ENCODE assay signal across 8 mouse cellular contexts in the genomic region with DNA sequence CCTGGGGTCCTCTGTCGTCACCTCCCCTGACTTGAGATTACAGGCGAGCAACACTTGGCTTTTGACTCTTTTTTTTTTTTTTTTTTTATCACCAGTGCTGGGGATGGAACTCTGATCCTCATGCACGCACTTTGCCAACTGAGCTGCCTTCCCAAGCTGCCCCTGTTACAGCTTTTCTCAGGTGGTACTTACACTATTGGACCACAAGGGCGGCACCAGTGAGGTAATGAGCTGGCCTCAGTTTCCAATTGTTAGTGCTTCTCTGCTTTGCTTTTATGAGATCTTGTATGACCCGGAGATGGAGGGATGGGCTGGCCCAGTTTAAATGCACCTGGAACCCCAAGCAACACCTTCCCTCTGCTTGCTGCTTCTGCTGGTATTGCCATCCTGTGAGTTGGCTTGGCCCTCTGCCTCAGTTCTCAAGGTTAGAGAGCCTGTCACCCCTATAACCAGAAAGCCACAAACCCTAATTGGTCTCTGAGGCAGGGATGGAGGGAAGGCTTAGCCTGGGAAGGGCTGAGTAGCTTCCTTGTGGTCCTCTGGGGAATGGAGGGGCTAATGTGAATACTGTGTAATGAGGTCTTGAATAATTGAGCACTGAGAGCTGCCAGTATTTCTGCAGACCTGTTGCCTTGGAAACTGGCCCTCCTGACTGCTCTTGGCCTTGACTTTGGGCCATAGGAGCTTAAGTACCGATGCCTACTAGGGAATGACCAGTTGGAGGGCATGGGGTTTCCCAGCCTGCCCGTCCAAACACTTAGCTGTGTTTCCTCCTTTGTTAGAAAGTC. TPM values are rescaled to one million over a fixed set of nuclear protein-coding genes. Genes with fewer than 3 reads are reported as not detected.
A peak's percentile ranks its signal among the peaks of the same experiment; 100 is the strongest.
DNase-seq lines count a peak whose midpoint lies in the region; ATAC-seq and TF ChIP-seq lines count a peak whose summit lies in the region.
"Had no signal": no experiment of that assay in that cellular context is flagged by ENCODE, and none has a peak within 500 bp of the region (broad histone marks: within the 10 kb centered on the region; RNA-seq: fewer than 3 reads in every experiment).

No protein-coding gene starts in this region.

- no peak for TF ChIP-seq EP300 in MEL (IDR thresholded peaks at IDR 0.05; ENCODE audit: low read depth in 1 of 2, low read length in 2 of 2)

- peak; percentile 60 for TF ChIP-seq CTCF in layer of hippocampus, adult 2 months (conservative IDR thresholded peaks at IDR 0.05)
- peak; percentile 13 to 37 (median 19); a peak in 3 of 6 replicates for TF ChIP-seq CTCF in MEL (IDR thresholded peaks at IDR 0.05 in 2 of 3, conservative IDR thresholded peaks at IDR 0.05 in 1 of 3; ENCODE audit: control insufficient read depth in 1 of 3, insufficient read depth in 1 of 3, low read depth in 2 of 3, low read length in 3 of 3, poor library complexity in 1 of 3, severe bottlenecking in 1 of 3)
- peak; percentile 27; the same call in 1 of the 2 replicates for TF ChIP-seq CTCF in brain, embryonic 14.5 days (IDR thresholded peaks at IDR 0.05; ENCODE audit: borderline replicate concordance, extremely low read depth, insufficient read depth, insufficient read length)

- H3K9me3 ChIP-seq in MEL (replicated peaks; ENCODE audit: insufficient read depth, low read length): no peaks in the 10 kb centered on the region
- H3K9me3 ChIP-seq in midbrain, embryonic 12.5 days: no peaks in the 10 kb centered on the region

- H3K36me3 ChIP-seq in MEL (ENCODE audit: control insufficient read depth in 1 of 2, insufficient read depth in 2 of 2, low read length in 2 of 2): peaks cover 0 to 10% of the 10 kb centered on the region in 2 experiments; a peak in 2 of 4 replicates
- H3K36me3 ChIP-seq in midbrain, embryonic 12.5 days: no peaks in the 10 kb centered on the region

- H3K4me1 ChIP-seq in MEL (ENCODE audit: control insufficient read depth in 1 of 2, insufficient read depth in 2 of 2, low read length in 2 of 2): peaks cover 0 to 17% of the 10 kb centered on the region in 2 experiments; a peak in 2 of 4 replicates
- H3K4me1 ChIP-seq in midbrain, embryonic 12.5 days: peaks cover 53% of the 10 kb centered on the region

- no peak for DNase-seq in layer of hippocampus, adult 2 months (ENCODE audit: low spot score in 2 of 2)
- DNase-seq in layer of hippocampus, adult 9-10 months (ENCODE audit: low spot score): no peak
- no peak for DNase-seq in MEL (ENCODE audit: low read depth, low spot score)
- DNase-seq in brain, embryonic 14.5 days (ENCODE audit: low read depth): peak; percentile 81
- DNase-seq in left cerebral cortex, adult 8-10 months (ENCODE audit: low spot score in 2 of 2): no peak
- DNase-seq: embryo, embryonic 11 days had no signal

- H3K79me2 ChIP-seq in MEL (ENCODE audit: control insufficient read depth, insufficient read depth, low read length, poor library complexity): peaks cover 23% of the 10 kb centered on the region

- TF ChIP-seq POLR2A in MEL (IDR thresholded peaks at IDR 0.05; ENCODE audit: control insufficient read depth in 1 of 2, insufficient read depth in 1 of 2, low read depth in 1 of 2, low read length in 2 of 2, poor library complexity in 1 of 2): no peak
- TF ChIP-seq POLR2A in brain, embryonic 14.5 days (IDR thresholded peaks at IDR 0.05; ENCODE audit: borderline replicate concordance, extremely low read depth, insufficient read depth, insufficient read length, poor library complexity, severe bottlenecking): no peak

- no peak overlapping the region for H3K4me2 ChIP-seq in midbrain, embryonic 12.5 days (replicated peaks)

- no peak for TF ChIP-seq RAD21 in MEL (IDR thresholded peaks at IDR 0.05; ENCODE audit: low read depth, low read length)

- H3K27me3 ChIP-seq in MEL (ENCODE audit: control insufficient read depth in 1 of 2, insufficient read depth in 2 of 2, low read length in 2 of 2): no peaks in the 10 kb centered on the region
- peaks cover 40% of the 10 kb centered on the region for H3K27me3 ChIP-seq in midbrain, embryonic 12.5 days

- 82% methylated on average over 7 of the region's 7 CpGs for WGBS in midbrain, embryonic 12.5 days

- peak overlapping the region; percentile 74; the same call in 1 of the 2 replicates for H3K27ac ChIP-seq in layer of hippocampus, adult 2 months
- H3K27ac ChIP-seq in MEL (ENCODE audit: control insufficient read depth, low read depth, low read length): peak overlapping the region; percentile 13; the same call in 1 of the 2 replicates
- H3K27ac ChIP-seq in midbrain, embryonic 12.5 days (replicated peaks): peak overlapping the region; percentile 61; the same call in 1 of the 2 replicates

- 0 out of 2 replicates have a peak, but pooled peaks have one; percentile 5 for ATAC-seq in midbrain, embryonic 12.5 days (ENCODE audit: low FRiP score, low read depth)
- ATAC-seq in monocyte, adult 5-6 weeks (replicated peaks; ENCODE audit: insufficient number of reproducible peaks, low FRiP score, low TSS enrichment, poor library complexity, severe bottlenecking): no peak

- no peak overlapping the region for H3K9ac ChIP-seq in MEL (ENCODE audit: control insufficient read depth, low read depth, low read length, poor library complexity, severe bottlenecking)
- no peak overlapping the region for H3K9ac ChIP-seq in midbrain, embryonic 12.5 days (replicated peaks)

- H3K4me3 ChIP-seq in layer of hippocampus, adult 2 months: peak overlapping the region; percentile 8; the same call in 1 of the 2 replicates
- no peak overlapping the region for H3K4me3 ChIP-seq in MEL (ENCODE audit: control insufficient read depth in 1 of 2, insufficient read depth in 1 of 2, low read depth in 2 of 2, low read length in 2 of 2)
- H3K4me3 ChIP-seq in midbrain, embryonic 12.5 days: no peak overlapping the region

TF ChIP-seq in MEL, 35 proteins besides CTCF, POLR2A, EP300 and RAD21:
- TF ChIP-seq USF1 (IDR thresholded peaks at IDR 0.05; ENCODE audit: low read depth, low read length) (no peak), KAT2A (conservative IDR thresholded peaks at IDR 0.05; ENCODE audit: low read depth, low read length) (no peak), POLR2AphosphoS5 (IDR thresholded peaks at IDR 0.05; ENCODE audit: borderline replicate concordance, low read depth, low read length) (no peak), E2F4 (IDR thresholded peaks at IDR 0.05; ENCODE audit: borderline replicate concordance, low read depth, low read length) (no peak), ZC3H11A (IDR thresholded peaks at IDR 0.05; ENCODE audit: low read depth, low read length) (no peak), MAX (IDR thresholded peaks at IDR 0.05; ENCODE audit: low read length) (no peak), MXI1 (IDR thresholded peaks at IDR 0.05; ENCODE audit: low read depth, low read length) (no peak), ZMIZ1 (IDR thresholded peaks at IDR 0.05; ENCODE audit: low read depth, low read length) (no peak), USF2 (IDR thresholded peaks at IDR 0.05; ENCODE audit: borderline replicate concordance in 1 of 2, insufficient read depth in 1 of 2, low read depth in 1 of 2, low read length in 2 of 2) (no peak), SIN3A (IDR thresholded peaks at IDR 0.05; ENCODE audit: low read length) (no peak), TAL1 (IDR thresholded peaks at IDR 0.05; ENCODE audit: low read length) (no peak), GABPA (IDR thresholded peaks at IDR 0.05; ENCODE audit: low read depth, low read length) (no peak), UBTF (IDR thresholded peaks at IDR 0.05; ENCODE audit: borderline replicate concordance, insufficient read depth, low read depth, low read length) (no peak), HCFC1 (IDR thresholded peaks at IDR 0.05; ENCODE audit: low read depth, low read length) (no peak), MYC (IDR thresholded peaks at IDR 0.05; ENCODE audit: low read depth, low read length) (no peak), ELF1 (IDR thresholded peaks at IDR 0.05; ENCODE audit: low read depth, low read length) (no peak), MAFK (IDR thresholded peaks at IDR 0.05; ENCODE audit: borderline replicate concordance, low read depth, low read length) (no peak)

RNA-seq across cellular contexts. Expression of a gene that starts 3.1 kb away (rescaled TPM):
- total RNA-seq in layer of hippocampus, adult 2 months (2021): 10 to 100 TPM; 29.9 to 34.0 TPM
- 4.8 and 6.3 TPM in 2 replicates for total RNA-seq in MEL (2012; rRNA removed)
- 10 to 100 TPM in 1 of 2 experiments, not detected in 1; 58.0 TPM for polyA plus RNA-seq in MEL (2012; ENCODE audit: insufficient read depth in 1 of 2, insufficient read length in 2 of 2, low read depth in 1 of 2, low replicate concordance in 2 of 2, missing spikeins in 1 of 2)
- polyA plus RNA-seq in brain, embryonic 14.5 days (2012; rRNA removed): 11.5 and 19.3 TPM in 2 replicates
- 5.9 and 6.5 TPM in 2 replicates for polyA plus RNA-seq in midbrain, embryonic 12.5 days (2016; fragmentation: Nextera tagmentation; extraction: Ambion mirVana)
- 6.7 to 45.7 TPM (median 7.8 TPM) in 3 replicates for total RNA-seq in monocyte, adult 5-6 weeks (2017)
- total RNA-seq in left cerebral cortex, adult 8-10 months (2022): 10 to 100 TPM; 15.8 to 20.0 (median 17.9) TPM

RNA-seq across cellular contexts. Expression of a gene that starts 42.9 kb away (rescaled TPM):
- 100 to 1,000 TPM in 1 of 2 experiments, 10 to 100 TPM in 1; 93.6 to 102 TPM for total RNA-seq in layer of hippocampus, adult 2 months (2021)
- total RNA-seq in MEL (2012; rRNA removed): 62.4 and 65.7 TPM in 2 replicates
- 100 to 1,000 TPM in 1 of 2 experiments, not detected in 1; 190 TPM for polyA plus RNA-seq in MEL (2012; ENCODE audit: insufficient read depth in 1 of 2, insufficient read length in 2 of 2, low read depth in 1 of 2, low replicate concordance in 2 of 2, missing spikeins in 1 of 2)
- 18.7 and 30.8 TPM in 2 replicates for polyA plus RNA-seq in brain, embryonic 14.5 days (2012; rRNA removed)
- polyA plus RNA-seq in midbrain, embryonic 12.5 days (2016; fragmentation: Nextera tagmentation; extraction: Ambion mirVana): 86.8 and 99.4 TPM in 2 replicates
- 27.7 to 36.4 TPM (median 29.5 TPM) in 3 replicates for total RNA-seq in monocyte, adult 5-6 weeks (2017)
- 100 to 1,000 TPM; 102 to 106 (median 104) TPM for total RNA-seq in left cerebral cortex, adult 8-10 months (2022)

Comparison
In these comparisons a context has a peak if more than half of its experiments do, and no peak if none do; other contexts are left out.
1. H3K27ac ChIP-seq: peak in every context shown above with its lines; median percentile 74 in layer of hippocampus, adult 2 months; 61 in midbrain, embryonic 12.5 days; 13 in MEL.